Mouse (Mus musculus): ENCODE data around the gene Tnip1.

DNA sequence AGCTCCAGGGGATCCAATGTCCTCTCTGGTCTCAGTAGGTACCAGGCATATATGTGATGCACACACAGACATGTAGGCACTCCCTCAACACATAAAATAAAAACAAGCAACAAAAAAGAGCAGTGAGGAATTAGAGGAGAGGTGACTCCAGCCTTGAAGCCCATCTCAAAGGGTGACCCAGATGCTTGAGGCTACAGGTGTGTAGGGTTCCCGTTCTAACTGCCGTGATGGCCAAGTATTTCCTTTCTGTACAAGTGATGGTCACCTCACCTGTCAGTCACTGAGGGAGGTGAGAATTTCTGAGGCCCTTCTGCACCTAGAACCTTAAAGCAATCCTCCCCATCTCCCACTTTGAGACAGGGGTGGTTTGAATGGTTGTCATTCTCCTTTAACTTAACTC is 13.6 kb upstream of the Tnip1 start:
- TF ChIP-seq POLR2A (IDR thresholded peaks at IDR 0.05; ENCODE audit: borderline replicate concordance, extremely low read depth, low read depth, low read length): no peak
- no peak for TF ChIP-seq CTCF (IDR thresholded peaks at IDR 0.05; ENCODE audit: insufficient read depth, low read length)
